8 mouse cellular contexts compared by ENCODE assay signal in genomic region chr5:104108127-104108875, GRCm38 (mm10). TPM values are rescaled to one million over a fixed set of nuclear protein-coding genes. Genes with fewer than 3 reads are reported as not detected.
DNase-seq lines count a peak whose midpoint lies in the region; ATAC-seq and TF ChIP-seq lines count a peak whose summit lies in the region.

No protein-coding gene starts in this region.

- H3K27me3 ChIP-seq in kidney, adult 2 months (replicated peaks; ENCODE audit: control insufficient read depth, insufficient read depth, low read length): no peaks in the 10 kb centered on the region
- H3K27me3 ChIP-seq in heart, embryonic 16.5 days (ENCODE audit: control insufficient read depth, insufficient read depth, low read length): no peaks in the 10 kb centered on the region
- peaks cover 5% of the 10 kb centered on the region; the same call in 1 of the 2 replicates for H3K27me3 ChIP-seq in midbrain, embryonic 15.5 days (replicated peaks)

- WGBS in kidney, adult 2 months: 75% methylated on average over 11 of the region's 11 CpGs
- 65% methylated on average over 11 of the region's 11 CpGs for WGBS in heart, embryonic 16.5 days
- 37% methylated on average over 11 of the region's 11 CpGs for WGBS in midbrain, embryonic 15.5 days

- no peak overlapping the region for H3K4me3 ChIP-seq in kidney, adult 2 months (ENCODE audit: insufficient read depth, low read depth, low read length)
- H3K4me3 ChIP-seq in heart, embryonic 16.5 days (ENCODE audit: low read length): no peak overlapping the region
- peak overlapping the region; percentile 23; the same call in 1 of the 2 replicates for H3K4me3 ChIP-seq in midbrain, embryonic 15.5 days

- no peak for ATAC-seq in heart, embryonic 16.5 days (replicated peaks; ENCODE audit: extremely low read depth, insufficient read depth, low FRiP score)
- ATAC-seq in midbrain, embryonic 15.5 days (replicated peaks): peak; percentile 48

- TF ChIP-seq POLR2A in kidney, adult 2 months (IDR thresholded peaks at IDR 0.05; ENCODE audit: low read depth, low read length): no peak

- peak overlapping the region; percentile 24 for H3K27ac ChIP-seq in kidney, adult 2 months (ENCODE audit: insufficient read depth, low read depth, low read length)
- H3K27ac ChIP-seq in heart, embryonic 16.5 days (ENCODE audit: low read length): peak overlapping the region; percentile 82
- peak overlapping the region; percentile 75 for H3K27ac ChIP-seq in midbrain, embryonic 15.5 days

- no peaks in the 10 kb centered on the region for H3K4me1 ChIP-seq in kidney, adult 2 months (ENCODE audit: control insufficient read depth, insufficient read depth, low read length)
- H3K4me1 ChIP-seq in heart, embryonic 16.5 days (ENCODE audit: control insufficient read depth, insufficient read depth, low read length): peaks cover 34% of the 10 kb centered on the region
- H3K4me1 ChIP-seq in midbrain, embryonic 15.5 days: peaks cover 40% of the 10 kb centered on the region

- H3K9ac ChIP-seq in heart, embryonic 16.5 days (ENCODE audit: low read length): peak overlapping the region; percentile 53
- 0 out of 2 replicates have a peak overlapping the region, but pooled peaks have one; percentile 24 for H3K9ac ChIP-seq in midbrain, embryonic 15.5 days

- peak overlapping the region; percentile 58 for H3K4me2 ChIP-seq in heart, embryonic 16.5 days (ENCODE audit: low read depth, low read length)
- H3K4me2 ChIP-seq in midbrain, embryonic 15.5 days: peak overlapping the region; percentile 45

- no peaks in the 10 kb centered on the region for H3K36me3 ChIP-seq in kidney, adult 2 months (ENCODE audit: control insufficient read depth, insufficient read depth, low read length)
- H3K36me3 ChIP-seq in heart, embryonic 16.5 days (ENCODE audit: control insufficient read depth, insufficient read depth): no peaks in the 10 kb centered on the region
- no peaks in the 10 kb centered on the region for H3K36me3 ChIP-seq in midbrain, embryonic 15.5 days (replicated peaks)

- no peaks in the 10 kb centered on the region for H3K9me3 ChIP-seq in heart, embryonic 16.5 days (replicated peaks; ENCODE audit: control insufficient read depth, low read length)
- no peaks in the 10 kb centered on the region for H3K9me3 ChIP-seq in midbrain, embryonic 15.5 days

- no peak for TF ChIP-seq CTCF in kidney, adult 2 months (conservative IDR thresholded peaks at IDR 0.05; ENCODE audit: insufficient read depth, insufficient read length, low read depth, low read length)

- DNase-seq in kidney, adult 2 months: no peak
- no peak for DNase-seq in kidney, postnatal 14 days
- DNase-seq in brain, adult 2 months (ENCODE audit: low read depth, low spot score): peak; percentile 60
- DNase-seq in layer of hippocampus, postnatal 25 days (ENCODE audit: extremely low spot score in 1 of 2, low spot score in 1 of 2): no peak
- no peak for DNase-seq in urinary bladder, postnatal 36 days (ENCODE audit: low spot score in 2 of 2)
- no peak for DNase-seq in adrenal gland, postnatal 14 days

RNA-seq across cellular contexts. Expression of gene Sparcl1, which starts 5.2 kb away (rescaled TPM):
- polyA plus RNA-seq in kidney, adult 2 months (2012; rRNA removed): 31.6 and 36.4 TPM in 2 replicates
- 131 and 161 TPM in 2 replicates for polyA plus RNA-seq in heart, embryonic 16.5 days (2015; fragmentation: Nextera tagmentation; extraction: Ambion mirVana)
- polyA plus RNA-seq in midbrain, embryonic 15.5 days (2015; fragmentation: Nextera tagmentation; extraction: Ambion mirVana): 167 and 185 TPM in 2 replicates
- 1,000 to 10,000 TPM; 1,421 to 1,512 TPM for total RNA-seq in layer of hippocampus, postnatal 25 days (2021)
- total RNA-seq in adrenal gland, postnatal 14 days (2021): 113 and 137 TPM in 2 replicates

RNA-seq across cellular contexts. Expression of gene Gm17660, which starts 30.9 kb away (rescaled TPM):
- polyA plus RNA-seq in kidney, adult 2 months (2012; rRNA removed): not detected in 2 replicates
- not detected in 2 replicates for polyA plus RNA-seq in heart, embryonic 16.5 days (2015; fragmentation: Nextera tagmentation; extraction: Ambion mirVana)
- 0.63 TPM in 1 of 2 replicates, not detected in the other for polyA plus RNA-seq in midbrain, embryonic 15.5 days (2015; fragmentation: Nextera tagmentation; extraction: Ambion mirVana)
- total RNA-seq in layer of hippocampus, postnatal 25 days (2021): under 1 TPM in 1 of 2 experiments, not detected in 1; 0.76 TPM
- total RNA-seq in adrenal gland, postnatal 14 days (2021): not detected in 2 replicates

Comparison
In these comparisons a context has a peak if more than half of its experiments do, and no peak if none do; other contexts are left out.
1. H3K27ac ChIP-seq: peak in every context shown above with its lines; median percentile 82 in heart, embryonic 16.5 days; 75 in midbrain, embryonic 15.5 days; 24 in kidney, adult 2 months.